Comparison of ENCODE assay signal across 16 mouse cellular contexts in the genomic region with DNA sequence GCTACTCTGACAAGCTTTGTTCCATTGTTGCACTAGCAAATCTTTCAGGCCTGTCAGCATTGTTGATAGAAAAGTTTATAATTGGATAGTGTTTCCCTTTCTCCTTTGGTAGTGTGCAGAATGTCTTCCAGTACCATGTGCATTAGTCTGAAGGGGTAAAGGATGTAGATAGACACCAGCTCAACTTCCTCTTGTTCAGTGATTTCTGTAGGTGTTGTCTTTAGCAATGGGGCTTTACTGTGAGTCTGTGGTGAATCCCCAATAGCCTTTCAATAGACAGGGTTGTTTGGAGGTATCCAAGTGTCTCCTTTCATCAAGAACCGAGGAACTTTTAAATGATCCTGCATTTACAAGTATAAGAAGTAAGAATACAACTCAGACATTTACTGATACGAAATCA.
"Had no signal": no experiment of that assay in that cellular context is flagged by ENCODE, and none has a peak within 500 bp of the region (broad histone marks: within the 10 kb centered on the region; RNA-seq: fewer than 3 reads in every experiment).

No protein-coding gene starts in this region.

- H3K9ac ChIP-seq: neural tube, embryonic 12.5 days; neural tube, embryonic 13.5 days; neural tube, embryonic 15.5 days; stomach, embryonic 15.5 days had no signal

- H3K27me3 ChIP-seq: neural tube, embryonic 12.5 days; neural tube, embryonic 13.5 days; neural tube, embryonic 15.5 days; stomach, embryonic 15.5 days had no signal

- H3K4me2 ChIP-seq: neural tube, embryonic 12.5 days; neural tube, embryonic 13.5 days; neural tube, embryonic 15.5 days; stomach, embryonic 15.5 days had no signal

- DNase-seq: retina, postnatal 1 day; right cerebral cortex, adult 18-20 months; right cerebral cortex, postnatal 14 days; right cerebral cortex, postnatal 25 days; right cerebral cortex, postnatal 4 days; spleen, adult 18-20 months; thymus, adult 18-20 months; thymus, adult 2 months; thymus, postnatal 25 days; thymus, postnatal 36 days; thymus, postnatal 4 days had no signal

- H3K27ac ChIP-seq: neural tube, embryonic 12.5 days; neural tube, embryonic 13.5 days; neural tube, embryonic 15.5 days; stomach, embryonic 15.5 days; stomach, postnatal 0 days had no signal

- H3K4me3 ChIP-seq: neural tube, embryonic 12.5 days; neural tube, embryonic 13.5 days; neural tube, embryonic 15.5 days; stomach, embryonic 15.5 days had no signal

- H3K4me1 ChIP-seq: neural tube, embryonic 12.5 days; neural tube, embryonic 13.5 days; neural tube, embryonic 15.5 days; stomach, embryonic 15.5 days had no signal

- H3K9me3 ChIP-seq: neural tube, embryonic 12.5 days; neural tube, embryonic 13.5 days; neural tube, embryonic 15.5 days; stomach, embryonic 15.5 days had no signal

- H3K36me3 ChIP-seq: neural tube, embryonic 12.5 days; neural tube, embryonic 13.5 days; neural tube, embryonic 15.5 days; stomach, embryonic 15.5 days had no signal
